Mouse (Mus musculus) lung, postnatal 4 days (tissue): ENCODE results near the gene 3110082I17Rik.

Experiments used
- DNase-seq, 2 experiments: peaks; one replicate each; pipeline ENCODE4 v3.0.0; 2021

3110082I17Rik gene

GRCm38 (mm10) chr5:139321331-139321730, 139.0 kb downstream of the 3110082I17Rik start:
- no peak for DNase-seq

- no peak for DNase-seq
These were observed 139.9 kb downstream of the 3110082I17Rik start for GRCm38 (mm10) chr5:139320424-139320823.

GRCm38 (mm10) chr5:139317751-139318504, 142.4 kb downstream of the 3110082I17Rik start:
- DNase-seq: no peak

GRCm38 (mm10) chr5:139316982-139317675, 143.2 kb downstream of the 3110082I17Rik start:
- DNase-seq: peak in 1 of 2 experiments; percentile 52

GRCm38 (mm10) chr5:139314941-139315642, 145.2 kb downstream of the 3110082I17Rik start:
- DNase-seq: no peak

- no peak for DNase-seq
These were observed 146.8 kb downstream of the 3110082I17Rik start for GRCm38 (mm10) chr5:139313536-139313935.

GRCm38 (mm10) chr5:139311822-139312221, 148.5 kb downstream of the 3110082I17Rik start:
- no peak for DNase-seq

- DNase-seq: no peak
These were observed 149.8 kb downstream of the 3110082I17Rik start for GRCm38 (mm10) chr5:139310477-139310876.

- no peak for DNase-seq
These were observed 150.4 kb downstream of the 3110082I17Rik start for GRCm38 (mm10) chr5:139309946-139310345.
